Mouse (Mus musculus) forebrain, embryonic 10.5 days (tissue): Measurements from ENCODE around the gene Tmem147. TPM values are rescaled to one million over a fixed set of nuclear protein-coding genes. Genes with fewer than 3 reads are reported as not detected.

ENCODE experiments used
- DNase-seq: peaks from one replicate; pipeline ENCODE4 v3.0.0-alpha.2; 2017; ENCODE audit warnings: low spot score; ENCODE audit errors: extremely low spot score
- H3K27ac ChIP-seq: fragments of 300-500 bp; sonication (generic); 2 replicates; pipeline ENCODE4 v1.5.1; 2016; ENCODE audit warnings: mild to moderate bottlenecking
- H3K27me3 ChIP-seq: fragments of 300-500 bp; sonication (generic); 2 replicates; pipeline ENCODE4 v1.6.1; 2016; ENCODE audit warnings: mild to moderate bottlenecking; ENCODE audit not compliant: poor library complexity, severe bottlenecking
- H3K36me3 ChIP-seq: fragments of 300-500 bp; sonication (generic); replicated peaks from 2 replicates; pipeline ENCODE4 v1.6.1; 2016; ENCODE audit warnings: mild to moderate bottlenecking, moderate library complexity
- H3K4me1 ChIP-seq: fragments of 300-500 bp; sonication (generic); 2 replicates; pipeline ENCODE4 v1.6.1; 2016
- H3K4me3 ChIP-seq: fragments of 300-500 bp; sonication (generic); 2 replicates; pipeline ENCODE4 v1.5.1; 2016; ENCODE audit warnings: mild to moderate bottlenecking, moderate library complexity
- H3K9me3 ChIP-seq: fragments of 300-500 bp; sonication (generic); 2 replicates; pipeline ENCODE4 v1.6.1; 2016; ENCODE audit warnings: mild to moderate bottlenecking, moderate library complexity
- WGBS: fragments of 180-500 bp; shearing (Covaris S2); methylation state at CpG from one replicate; pipeline ENCODE4 v1.1.7; 2016; 5-methylcytosine and 5-hydroxymethylcytosine counted together
- polyA plus RNA-seq: library from polyadenylated mRNA; unstranded; fragments of >200 nt; fragmentation: Nextera tagmentation; extraction: Ambion mirVana; gene quantifications from 2 replicates; pipeline ENCODE4 v1.2.1, GENCODE M21; 2016

The Tmem147 gene
- polyA plus RNA-seq, 1 experiment from 2014 or later: 158 TPM

DNA sequence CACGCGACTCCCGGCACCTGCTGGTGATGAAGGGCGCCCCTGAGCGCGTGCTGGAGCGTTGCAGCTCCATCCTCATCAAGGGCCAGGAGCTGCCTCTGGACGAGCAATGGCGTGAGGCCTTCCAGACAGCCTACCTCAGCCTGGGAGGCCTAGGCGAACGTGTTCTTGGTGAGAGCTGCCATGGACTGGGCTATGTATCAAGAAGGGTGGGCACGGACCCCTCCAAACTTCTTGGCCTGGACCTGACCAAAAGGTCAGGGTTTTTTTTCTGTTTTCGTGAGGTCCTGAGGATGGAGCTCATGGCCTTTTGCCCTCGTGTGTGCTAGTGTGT is 11.7 kb downstream of the Tmem147 start:
- Histone ChIP-seq H3K27ac (peak overlapping the region; percentile 62; the same call in 1 of the 2 replicates), H3K36me3 (no peaks in the 10 kb centered on the region), H3K27me3 (peaks cover 49% of the 10 kb centered on the region), H3K4me1 (peaks cover 14% of the 10 kb centered on the region), H3K9me3 (no peaks in the 10 kb centered on the region), H3K4me3 (peak overlapping the region; percentile 54)
- DNase-seq: no peak
- 9% methylated on average over 14 of the region's 14 CpGs for WGBS

DNA sequence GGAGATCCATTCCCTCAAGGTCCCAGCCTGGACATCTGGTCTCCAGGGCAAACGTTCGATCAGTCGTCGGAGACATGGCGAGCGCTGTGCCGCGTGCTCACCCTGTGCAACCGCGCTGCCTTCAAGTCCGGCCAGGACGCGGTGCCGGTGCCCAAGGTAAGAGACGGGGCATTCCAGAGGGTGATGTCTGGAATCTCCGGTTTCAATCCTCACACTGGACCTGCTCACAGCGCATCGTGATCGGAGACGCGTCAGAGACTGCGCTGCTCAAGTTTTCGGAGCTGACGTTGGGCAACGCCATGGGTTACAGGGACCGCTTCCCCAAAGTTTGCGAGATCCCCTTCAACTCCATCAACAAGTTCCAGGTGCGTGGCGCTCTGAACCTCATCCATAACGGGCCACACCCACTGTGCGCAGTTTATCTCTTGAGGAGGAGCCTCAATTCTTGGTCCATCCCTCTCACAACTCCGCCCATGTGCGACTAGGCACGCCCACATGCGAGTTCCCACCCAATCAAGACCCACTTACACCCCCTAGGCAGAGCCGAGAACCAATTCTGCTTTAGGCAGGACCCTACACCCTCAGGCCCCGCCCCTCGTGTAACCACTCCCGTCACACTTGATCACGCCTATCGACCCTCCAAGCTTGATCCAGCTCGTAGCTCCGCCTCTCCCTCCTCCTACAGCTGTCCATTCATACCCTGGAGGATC is 12.2 kb downstream of the Tmem147 start:
- H3K27ac ChIP-seq: peak overlapping the region; percentile 62; the same call in 1 of the 2 replicates
- 1% methylated on average over 43 of the region's 43 CpGs for WGBS
- no peaks in the 10 kb centered on the region for H3K36me3 ChIP-seq
- peak; percentile 89 for DNase-seq
- no peaks in the 10 kb centered on the region for H3K9me3 ChIP-seq
- peaks cover 14% of the 10 kb centered on the region for H3K4me1 ChIP-seq
- peaks cover 49% of the 10 kb centered on the region for H3K27me3 ChIP-seq
- peak overlapping the region; percentile 54 for H3K4me3 ChIP-seq

DNA sequence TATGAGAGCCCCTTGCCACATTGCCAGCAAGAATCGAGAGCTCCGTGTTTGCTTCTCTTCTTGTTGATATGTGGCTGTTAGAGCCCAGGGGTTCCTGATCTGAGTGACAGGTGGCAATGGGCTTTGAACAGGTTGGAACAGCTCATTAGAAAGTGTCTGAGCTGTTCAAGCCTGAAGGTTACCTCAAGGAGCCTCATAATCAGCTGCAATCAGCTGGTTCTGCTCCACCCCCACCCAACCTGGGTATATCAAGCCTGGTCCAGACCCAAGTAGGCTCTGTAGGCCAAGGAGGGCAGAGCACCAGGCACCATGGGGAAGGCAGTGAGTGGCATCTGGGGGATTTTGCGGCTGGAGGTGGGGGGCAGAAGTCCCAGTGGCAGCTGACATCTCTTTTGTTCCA is 17.4 kb downstream of the Tmem147 start, which contains the start of gene Atp4a:
Gene Atp4a (plus strand): TSS at position 268 of the 400 bp plus-strand sequence.
- DNase-seq: no peak
- no peak within 1 kb of the TSS for H3K4me3 ChIP-seq
- H3K9me3 ChIP-seq: no peaks in the 10 kb centered on the region
- WGBS: 86% methylated on average over 3 of the region's 3 CpGs
- peaks cover 23% of the 10 kb centered on the region for H3K27me3 ChIP-seq
- peaks cover 3% of the 10 kb centered on the region for H3K4me1 ChIP-seq
- H3K36me3 ChIP-seq: no peaks in the 10 kb centered on the region
- no peak within 1 kb of the TSS for H3K27ac ChIP-seq

DNA sequence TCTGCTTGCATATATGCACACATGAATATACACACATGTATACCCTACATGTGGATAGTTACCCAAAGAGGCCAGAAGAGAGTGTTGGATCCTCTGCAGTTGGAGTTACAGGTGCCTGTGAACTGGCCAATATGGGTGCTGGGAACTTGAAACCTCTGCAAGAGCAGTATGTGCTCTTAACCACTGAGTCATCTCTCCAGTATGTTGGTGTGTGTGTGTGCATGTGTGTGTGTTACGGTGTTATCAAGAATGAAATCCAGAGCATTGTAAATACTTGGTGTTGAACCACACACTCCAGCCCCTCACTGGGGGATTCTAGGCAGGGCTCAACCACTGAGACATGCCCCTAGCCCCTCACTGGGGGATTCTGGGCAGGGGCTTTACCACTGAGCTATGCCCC is 21.9 kb downstream of the Tmem147 start:
- no peak overlapping the region for H3K27ac ChIP-seq
- H3K4me3 ChIP-seq: no peak overlapping the region
- no peaks in the 10 kb centered on the region for H3K9me3 ChIP-seq
- H3K4me1 ChIP-seq: no peaks in the 10 kb centered on the region
- no peaks in the 10 kb centered on the region for H3K27me3 ChIP-seq
- DNase-seq: no peak
- H3K36me3 ChIP-seq: no peaks in the 10 kb centered on the region
- 88% methylated on average over 1 of the region's 1 CpGs for WGBS

DNA sequence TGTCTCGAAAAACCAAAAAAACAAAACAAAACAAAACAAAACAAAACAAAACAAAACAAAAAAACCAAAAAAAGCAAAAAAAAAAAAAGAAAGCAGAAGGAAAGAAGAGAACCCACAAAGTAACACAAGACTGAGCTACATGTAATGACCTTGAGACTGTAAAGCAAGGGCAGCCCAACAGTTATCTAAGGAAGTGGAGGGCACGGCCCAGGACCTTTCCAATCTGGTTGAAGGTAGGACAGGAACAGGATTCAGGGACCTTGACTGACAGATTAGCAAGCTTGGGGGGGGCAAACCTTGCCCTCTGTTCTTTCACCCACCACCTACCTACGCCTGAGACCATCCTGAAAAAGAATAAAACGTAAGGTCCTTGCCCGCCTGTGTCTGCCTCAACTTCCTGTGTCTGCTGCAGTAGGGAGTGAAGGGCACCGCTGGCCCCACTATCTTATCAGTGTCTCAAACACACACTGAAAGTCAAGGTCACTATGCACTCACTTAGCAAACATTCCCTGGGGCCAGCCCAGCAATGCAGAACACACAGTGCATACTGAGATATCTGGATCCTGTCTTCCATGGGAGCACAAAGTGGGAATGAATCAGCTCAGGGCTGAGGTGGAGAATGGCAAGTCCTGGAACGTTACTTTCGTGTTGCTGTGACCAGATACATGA is 23.0 kb downstream of the Tmem147 start:
- no peak for DNase-seq
- 83% methylated on average over 8 of the region's 8 CpGs for WGBS
- Histone ChIP-seq H3K36me3 (no peaks in the 10 kb centered on the region), H3K4me3 (no peak overlapping the region), H3K4me1 (no peaks in the 10 kb centered on the region), H3K27ac (no peak overlapping the region), H3K9me3 (no peaks in the 10 kb centered on the region), H3K27me3 (no peaks in the 10 kb centered on the region)

DNA sequence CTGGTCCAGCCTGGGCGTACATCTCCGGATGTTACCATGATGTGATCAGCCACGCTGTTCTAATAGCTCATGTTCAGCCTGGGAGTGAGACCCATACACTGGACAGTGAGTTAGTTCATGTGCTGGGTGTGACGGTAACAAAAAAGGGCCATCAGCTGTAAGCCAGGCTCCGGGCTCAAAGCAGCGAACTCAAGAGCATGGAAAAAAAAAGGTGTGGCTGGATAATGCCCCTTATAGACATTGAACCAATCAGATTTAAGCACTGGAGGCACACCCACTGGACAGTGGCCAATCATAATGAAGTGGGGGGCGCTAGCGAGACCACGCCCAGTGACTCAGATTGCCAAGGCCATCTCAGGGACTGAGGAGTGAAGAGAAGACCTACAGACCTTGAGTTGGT is 30.8 kb downstream of the Tmem147 start, which contains the start of gene 2200002J24Rik:
Gene 2200002J24Rik (plus strand): TSS at position 338 of the 400 bp plus-strand sequence.
- Histone ChIP-seq H3K4me3 (no peak within 1 kb of the TSS), H3K27ac (no peak within 1 kb of the TSS), H3K27me3 (no peaks in the 10 kb centered on the region), H3K36me3 (no peaks in the 10 kb centered on the region), H3K9me3 (no peaks in the 10 kb centered on the region), H3K4me1 (no peaks in the 10 kb centered on the region)
- no peak for DNase-seq
- WGBS: 47% methylated on average over 9 of the region's 9 CpGs

DNA sequence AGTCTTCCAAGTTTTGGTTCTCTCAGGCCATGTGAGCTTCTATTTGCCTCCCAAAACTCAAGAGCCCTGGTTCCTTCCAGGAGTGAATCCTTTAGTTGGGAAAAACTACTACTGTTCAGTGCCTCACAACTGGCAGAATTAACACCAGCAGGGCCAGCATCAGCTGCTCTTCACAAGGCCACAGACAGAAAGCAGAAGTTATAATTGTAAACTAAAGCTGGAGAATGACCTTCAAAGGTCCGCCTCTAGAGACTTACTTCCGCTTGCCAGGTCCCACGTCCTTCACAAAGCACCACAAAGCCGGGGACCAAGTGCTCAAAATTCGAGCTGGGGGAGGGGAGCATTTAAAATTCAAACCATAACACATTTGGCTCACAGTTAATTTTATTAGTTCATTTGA is 31.2 kb downstream of the Tmem147 start:
- Histone ChIP-seq H3K4me3 (no peak overlapping the region), H3K4me1 (no peaks in the 10 kb centered on the region), H3K9me3 (no peaks in the 10 kb centered on the region), H3K36me3 (no peaks in the 10 kb centered on the region), H3K27ac (no peak overlapping the region), H3K27me3 (no peaks in the 10 kb centered on the region)
- WGBS: 74% methylated on average over 5 of the region's 5 CpGs
- DNase-seq: no peak

DNA sequence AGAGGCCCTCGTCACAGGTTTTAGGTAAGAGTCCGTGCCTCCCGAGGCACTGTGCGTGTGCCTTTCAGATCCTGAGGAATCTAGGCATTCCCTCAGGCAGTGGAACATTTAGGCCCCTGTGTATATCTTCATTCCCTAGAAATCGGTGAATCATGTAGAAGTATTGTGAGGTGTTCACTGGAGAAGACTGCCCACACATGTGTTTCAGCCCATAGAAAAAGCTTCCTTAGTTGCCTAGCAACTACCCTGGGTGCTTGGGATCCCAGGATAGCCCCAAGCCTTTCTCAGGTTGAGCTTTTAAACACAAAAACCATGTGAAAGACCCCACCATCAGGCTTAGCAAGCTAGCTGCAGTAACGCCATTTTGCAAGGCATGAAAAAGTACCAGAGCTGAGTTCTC is 41.0 kb downstream of the Tmem147 start:
- Histone ChIP-seq H3K36me3 (no peaks in the 10 kb centered on the region), H3K4me3 (no peak overlapping the region), H3K27me3 (peaks cover 25% of the 10 kb centered on the region), H3K4me1 (no peaks in the 10 kb centered on the region), H3K9me3 (no peaks in the 10 kb centered on the region), H3K27ac (no peak overlapping the region)
- WGBS: 80% methylated on average over 6 of the region's 6 CpGs
- DNase-seq: no peak

DNA sequence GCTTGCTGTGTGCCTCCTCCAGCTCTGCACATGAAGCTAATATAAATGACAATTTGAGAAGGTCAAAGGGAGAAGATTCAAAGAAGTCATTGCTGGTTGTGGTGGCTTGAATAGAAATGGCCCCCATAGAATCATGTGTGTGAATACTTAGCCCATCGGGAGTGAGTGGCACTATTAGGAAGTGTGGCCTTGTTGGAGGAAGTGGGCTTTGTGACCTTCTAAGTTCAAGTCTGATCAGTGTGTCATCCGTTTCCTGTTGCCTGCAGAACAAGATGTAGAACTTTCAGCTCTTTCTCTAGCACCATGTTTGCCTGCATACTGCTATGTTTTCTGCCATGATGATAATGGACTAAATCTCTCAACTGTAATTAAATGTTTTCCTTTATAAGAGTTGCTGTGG is 45.9 kb downstream of the Tmem147 start:
- Histone ChIP-seq H3K4me3 (no peak overlapping the region), H3K27me3 (peaks cover 23% of the 10 kb centered on the region), H3K9me3 (no peaks in the 10 kb centered on the region; the same call in 1 of the 2 replicates), H3K27ac (no peak overlapping the region), H3K36me3 (no peaks in the 10 kb centered on the region), H3K4me1 (no peaks in the 10 kb centered on the region)
- no peak for DNase-seq
- WGBS: 83% methylated on average over 2 of the region's 2 CpGs

DNA sequence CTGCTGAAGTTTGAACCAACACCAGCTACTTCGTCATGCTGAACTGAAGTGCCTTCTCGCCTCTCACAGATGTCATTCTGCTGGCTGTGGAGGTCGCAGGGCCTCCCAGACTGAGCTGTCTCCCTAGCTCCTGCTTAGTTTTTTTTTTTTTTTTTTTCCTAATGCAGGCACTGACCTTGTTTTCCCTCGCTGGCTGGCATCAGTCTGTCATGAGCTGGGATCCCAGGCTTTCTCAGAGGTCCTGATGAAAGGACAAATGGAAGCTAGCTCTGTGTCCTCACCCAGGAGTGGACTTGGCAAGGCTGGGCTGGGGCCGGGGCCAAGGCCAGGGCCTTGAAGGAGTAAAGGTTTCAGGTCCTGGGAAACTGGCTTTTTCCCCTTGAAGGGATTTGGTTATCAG is 47.4 kb downstream of the Tmem147 start:
- Histone ChIP-seq H3K27me3 (peaks cover 8% of the 10 kb centered on the region), H3K4me3 (no peak overlapping the region), H3K4me1 (no peaks in the 10 kb centered on the region), H3K9me3 (no peaks in the 10 kb centered on the region; the same call in 1 of the 2 replicates), H3K36me3 (no peaks in the 10 kb centered on the region), H3K27ac (no peak overlapping the region)
- 79% methylated on average over 5 of the region's 5 CpGs for WGBS
- no peak for DNase-seq

DNA sequence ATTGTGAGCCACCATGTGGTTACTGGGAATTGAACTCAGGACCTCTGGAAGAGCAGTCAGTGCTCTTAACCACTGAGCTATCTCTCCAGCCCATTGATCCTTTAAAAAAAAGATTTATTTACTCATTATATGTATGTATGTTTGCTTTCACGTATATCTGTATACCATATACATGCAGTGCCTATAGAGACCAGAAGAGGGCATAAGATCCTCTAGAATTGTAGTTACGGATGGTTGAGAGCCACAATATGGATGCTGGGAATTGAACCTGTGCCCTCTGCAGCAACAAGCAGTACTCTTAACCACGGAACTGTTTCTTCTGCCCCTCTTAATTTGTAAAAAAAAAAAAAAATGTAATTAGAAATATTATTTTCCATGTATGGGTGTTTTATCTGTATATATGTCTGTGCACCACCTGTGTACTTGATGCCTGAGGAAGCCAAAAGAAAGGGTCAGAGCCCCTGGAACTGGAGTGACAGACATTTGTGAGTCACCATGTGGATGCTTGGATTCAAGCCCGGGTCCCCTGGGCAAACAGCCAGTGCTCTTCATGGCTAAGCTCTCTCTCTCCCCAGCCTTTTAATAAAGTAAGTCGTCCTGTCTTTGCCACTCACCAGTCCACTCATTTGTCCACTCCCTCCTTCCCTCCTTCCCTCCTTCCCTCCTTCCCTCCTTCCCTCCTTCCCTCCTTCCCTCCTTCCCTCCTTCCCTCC is 50.9 kb downstream of the Tmem147 start:
- 74% methylated on average over 5 of the region's 5 CpGs for WGBS

More for the DNA sequence above, 50.9 kb downstream of the Tmem147 start:
- Histone ChIP-seq H3K36me3 (no peaks in the 10 kb centered on the region), H3K9me3 (no peaks in the 10 kb centered on the region; the same call in 1 of the 2 replicates), H3K4me1 (no peaks in the 10 kb centered on the region), H3K4me3 (no peak overlapping the region), H3K27ac (no peak overlapping the region), H3K27me3 (no peaks in the 10 kb centered on the region)
- DNase-seq: no peak
